Mouse (Mus musculus): ENCODE results near the gene Abhd14a. TPM values are rescaled to one million over a fixed set of nuclear protein-coding genes. Genes with fewer than 3 reads are reported as not detected.

Abhd14a gene
- total RNA-seq, 2 experiments from 2014 or later: 20.9 to 25.1 TPM

DNA sequence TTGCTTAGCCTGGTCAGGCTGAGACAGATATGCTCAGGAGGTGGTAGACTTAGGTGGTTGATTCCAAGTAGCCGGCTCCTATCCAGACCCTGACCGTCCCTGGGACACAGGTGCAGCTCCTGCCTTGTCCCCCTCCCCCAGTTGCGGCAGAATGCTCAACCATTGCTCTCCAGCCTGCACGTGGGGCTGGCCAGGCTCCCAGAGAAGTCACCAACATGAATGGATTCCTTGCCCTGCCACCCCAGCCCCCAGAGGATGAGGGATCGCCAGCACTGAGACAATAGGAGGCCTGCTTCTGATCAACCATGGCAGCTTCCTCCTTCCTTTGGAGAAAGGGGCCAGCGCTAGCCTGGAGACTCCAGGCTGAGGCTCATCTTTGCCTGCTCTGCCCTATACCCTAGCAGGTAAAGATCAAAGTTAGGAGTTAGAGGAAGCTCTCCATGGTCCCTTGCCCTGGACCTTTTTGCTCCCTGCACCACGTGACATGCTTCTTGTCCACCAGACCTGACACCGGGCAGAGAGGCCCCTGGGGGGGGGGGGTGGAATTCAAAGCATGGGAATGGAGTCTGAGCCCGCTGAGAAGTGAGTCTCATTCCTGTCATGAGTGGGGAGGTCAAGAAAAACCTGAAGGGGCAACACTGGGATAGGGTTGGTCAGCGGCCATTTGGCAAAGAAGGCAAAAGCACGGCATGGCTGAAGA lies 54.5 kb downstream of the Abhd14a start:
- intact Hi-C loops (cut with DNase I): no loop called here

More for the DNA sequence above, 54.5 kb downstream of the Abhd14a start:
- no peak for DNase-seq

Other genes starting within 250 kb of the Abhd14a start
- 10 to 100 TPM; 12.2 to 13.8 TPM for gene Ppm1m, start 247.9 kb downstream of the Abhd14a start, total RNA-seq (2021)
- 100 to 1,000 TPM; 266 to 269 TPM for gene Twf2, start 244.6 kb downstream of the Abhd14a start, total RNA-seq (2021)
- gene Tlr9, start 225.1 kb downstream of the Abhd14a start, total RNA-seq (2021): 1 to 10 TPM in 1 of 2 experiments, under 1 TPM in 1; 0.47 to 1.1 TPM
- 100 to 1,000 TPM; 298 to 524 TPM for gene Alas1, start 199.0 kb downstream of the Abhd14a start, total RNA-seq (2021)
- gene Poc1a, start 166.6 kb downstream of the Abhd14a start, total RNA-seq (2021): 1 to 10 TPM; 4.1 TPM
- gene Dusp7, start 79.0 kb downstream of the Abhd14a start, total RNA-seq (2021): 10 to 100 TPM; 56.6 to 56.8 TPM
- 100 to 1,000 TPM; 281 to 289 TPM for gene Rpl29, start 18.2 kb downstream of the Abhd14a start, total RNA-seq (2021)
- gene Acy1, start 9.4 kb downstream of the Abhd14a start, total RNA-seq (2021): 10 to 100 TPM; 24.9 to 27.0 TPM
- 1 to 10 TPM; 7.2 to 8.3 TPM for gene Abhd14b, start 219 bp downstream of the Abhd14a start, total RNA-seq (2021)
- 10 to 100 TPM; 72.8 to 73.4 TPM for gene Pcbp4, start 5.6 kb upstream of the Abhd14a start, total RNA-seq (2021)
- gene Gpr62, start 18.3 kb upstream of the Abhd14a start, total RNA-seq (2021): not detected
- 10 to 100 TPM; 24.9 to 27.7 TPM for gene Rrp9, start 28.3 kb upstream of the Abhd14a start, total RNA-seq (2021)
- 10 to 100 TPM; 27.2 to 33.7 TPM for gene Parp3, start 29.3 kb upstream of the Abhd14a start, total RNA-seq (2021)
- not detected for gene Iqcf1, start 52.3 kb upstream of the Abhd14a start, total RNA-seq (2021)
- not detected for gene Iqcf5, start 66.9 kb upstream of the Abhd14a start, total RNA-seq (2021)
- not detected for gene Iqcf3, start 114.0 kb upstream of the Abhd14a start, total RNA-seq (2021)
- gene Iqcf4, start 123.3 kb upstream of the Abhd14a start, total RNA-seq (2021): not detected
- not detected for gene Iqcf6, start 178.9 kb upstream of the Abhd14a start, total RNA-seq (2021)
- gene Grm2, start 208.4 kb upstream of the Abhd14a start, total RNA-seq (2021): not detected
- 10 to 100 TPM; 45.8 to 48.8 TPM for gene Tex264, start 238.2 kb upstream of the Abhd14a start, total RNA-seq (2021)